Mouse (Mus musculus): ENCODE results near the gene Rpn2. TPM values are rescaled to one million over a fixed set of nuclear protein-coding genes. Genes with fewer than 3 reads are reported as not detected.

Rpn2 gene
- total RNA-seq (2021) = 100 to 1,000 TPM; 141 to 143 TPM

DNA sequence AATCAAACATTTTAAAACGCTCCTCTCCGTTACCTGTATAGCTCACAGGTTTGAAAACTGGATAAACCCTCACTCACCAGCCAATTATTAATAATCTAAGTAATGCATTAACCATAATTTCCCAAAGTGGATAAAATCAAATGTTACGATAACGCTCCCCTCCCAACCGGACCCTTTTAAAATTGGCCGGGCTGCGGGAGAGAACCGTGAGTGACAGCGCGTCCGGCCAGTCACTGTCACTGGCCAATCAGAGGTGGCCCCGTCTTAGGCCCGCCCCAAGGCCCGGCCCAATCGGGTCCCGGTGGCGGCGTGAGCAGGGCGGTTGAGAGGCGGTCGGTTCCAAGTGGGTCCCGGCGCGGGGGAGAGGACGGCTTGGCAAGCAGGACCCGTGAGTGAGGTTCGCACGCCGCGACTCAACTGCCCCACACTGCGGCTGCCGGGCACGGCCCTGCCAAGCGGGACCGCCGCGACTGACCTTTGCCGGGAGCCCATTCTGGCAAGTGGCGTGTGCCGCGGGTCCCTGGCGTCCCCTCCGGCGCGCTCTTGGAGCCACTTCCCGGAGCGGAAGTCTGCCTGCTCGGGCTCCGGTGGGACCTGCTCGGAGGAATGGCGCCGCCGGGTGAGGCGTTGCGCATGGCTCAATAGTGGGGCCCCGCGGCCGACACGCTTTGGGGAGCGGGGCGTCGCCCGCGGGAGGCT lies at the start of gene Rpn2:
TSS of gene Rpn2 (plus strand) at position 301 of the 699 bp plus-strand sequence.
- DNase-seq (ENCODE audit: extremely low spot score in 1 of 2, low spot score in 2 of 2) = peak; percentile 95 to 98
- intact Hi-C loops (cut with DNase I) = no loop called here

DNA sequence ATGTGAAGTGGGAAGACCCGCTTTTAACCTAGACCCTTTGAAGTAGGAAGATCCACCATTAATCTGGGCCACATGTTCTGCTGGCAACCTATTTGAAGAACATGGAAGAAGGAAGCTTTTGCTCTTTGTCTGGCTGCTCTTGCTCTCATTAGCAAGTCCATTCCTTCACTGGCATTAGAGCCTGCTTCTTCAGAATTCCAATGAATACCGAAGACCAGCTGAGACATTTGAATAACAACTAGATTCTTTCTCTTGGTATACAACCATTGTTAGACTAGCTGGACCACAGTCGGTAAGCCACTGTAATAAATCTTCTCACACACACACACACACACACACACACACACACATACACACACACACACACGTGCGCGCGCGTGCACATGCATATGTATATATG lies 42.9 kb upstream of the Rpn2 start:
- intact Hi-C loops (cut with DNase I) = no loop called here
- no peak for DNase-seq (ENCODE audit: extremely low spot score in 1 of 2, low spot score in 2 of 2)

DNA sequence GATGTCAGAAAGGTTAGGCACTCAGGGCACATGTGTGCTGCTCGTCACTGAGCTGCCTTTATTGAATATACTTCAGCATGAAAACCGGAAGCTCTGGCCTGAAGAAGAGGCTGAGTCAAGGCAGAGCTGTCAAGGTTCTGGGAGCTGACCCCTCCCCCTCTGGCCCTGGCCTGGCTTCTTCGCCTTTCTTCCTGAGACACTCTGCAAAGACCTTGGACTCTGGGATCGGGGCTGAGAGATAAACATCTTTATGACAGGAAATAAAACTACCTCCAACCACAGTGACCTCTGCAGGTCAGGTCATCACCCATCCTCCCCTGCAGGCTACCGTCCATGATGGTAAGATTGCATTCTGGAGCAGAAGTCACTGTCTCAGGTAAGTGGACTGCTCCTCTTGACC lies 33.8 kb upstream of the Rpn2 start:
- no peak for DNase-seq (ENCODE audit: extremely low spot score in 1 of 2, low spot score in 2 of 2)
- intact Hi-C loops (cut with DNase I) = no loop called here

DNA sequence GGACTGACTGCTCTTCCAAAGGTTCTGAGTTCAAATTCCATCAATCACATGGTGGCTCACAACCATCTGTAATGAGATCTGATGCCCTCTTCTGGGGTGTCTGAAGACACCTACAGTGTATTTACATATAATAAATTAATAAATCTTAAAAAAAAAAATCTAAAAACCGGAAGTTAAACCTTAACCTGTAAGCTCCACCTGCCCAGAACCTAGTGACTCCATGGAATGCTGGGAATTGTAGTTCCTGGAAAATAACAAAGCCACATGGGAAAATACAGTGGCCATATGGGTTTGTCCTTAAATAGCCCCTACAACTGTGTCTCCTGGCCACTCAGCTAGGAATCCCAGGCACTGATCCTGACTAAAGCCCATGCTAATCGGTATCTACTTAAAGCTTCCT lies 33.2 kb upstream of the Rpn2 start:
- no peak for DNase-seq (ENCODE audit: extremely low spot score in 1 of 2, low spot score in 2 of 2)
- intact Hi-C loops (cut with DNase I) = no loop called here

DNA sequence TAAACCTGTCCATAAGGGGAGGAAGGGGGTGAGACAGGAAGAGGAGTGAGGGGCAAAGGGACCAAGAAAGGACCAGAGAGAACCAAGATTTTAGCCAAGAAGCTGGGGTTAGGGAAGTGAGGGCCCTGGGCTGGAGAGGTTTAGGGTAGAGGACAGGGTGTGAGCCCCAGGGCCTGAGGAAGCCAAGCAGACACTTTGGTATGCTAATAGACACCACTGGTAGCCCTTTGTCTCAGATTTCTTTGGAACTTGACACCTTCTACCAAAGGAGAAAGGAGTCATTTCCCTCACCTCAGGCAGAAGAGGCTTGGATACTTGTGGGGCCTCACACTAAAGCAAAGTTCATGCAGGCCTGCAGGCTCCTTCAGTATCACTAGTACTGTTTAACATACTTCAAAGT lies 30.7 kb upstream of the Rpn2 start:
- no peak for DNase-seq (ENCODE audit: extremely low spot score in 1 of 2, low spot score in 2 of 2)
- intact Hi-C loops (cut with DNase I) = no loop called here

DNA sequence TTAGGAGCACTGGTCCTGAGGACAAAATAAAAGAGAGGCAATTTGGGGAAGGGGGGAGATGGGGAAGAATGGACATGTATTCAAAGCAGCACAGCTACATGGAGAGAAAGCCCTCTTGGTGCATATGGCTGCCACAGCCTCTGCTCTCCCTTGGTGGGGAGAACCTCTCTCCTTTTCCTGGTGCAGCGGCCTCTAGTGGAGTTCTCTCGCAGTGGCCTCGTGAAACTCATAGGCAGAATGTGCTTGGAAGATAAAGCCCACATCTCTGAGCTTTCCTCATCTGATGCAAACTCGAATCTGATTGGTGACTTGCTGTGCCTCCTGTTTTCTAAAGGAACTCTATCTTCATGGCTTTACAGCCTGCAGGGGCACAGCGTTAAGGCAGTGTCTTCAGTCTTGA lies 19.1 kb upstream of the Rpn2 start:
- intact Hi-C loops (cut with DNase I) = loop anchor here (5.0 kb wide), 2 partner anchors 57 to 132 kb away; partner anchors contain the start of gene Rbl1
- DNase-seq (ENCODE audit: extremely low spot score in 1 of 2, low spot score in 2 of 2) = peak; percentile 57 to 73

DNA sequence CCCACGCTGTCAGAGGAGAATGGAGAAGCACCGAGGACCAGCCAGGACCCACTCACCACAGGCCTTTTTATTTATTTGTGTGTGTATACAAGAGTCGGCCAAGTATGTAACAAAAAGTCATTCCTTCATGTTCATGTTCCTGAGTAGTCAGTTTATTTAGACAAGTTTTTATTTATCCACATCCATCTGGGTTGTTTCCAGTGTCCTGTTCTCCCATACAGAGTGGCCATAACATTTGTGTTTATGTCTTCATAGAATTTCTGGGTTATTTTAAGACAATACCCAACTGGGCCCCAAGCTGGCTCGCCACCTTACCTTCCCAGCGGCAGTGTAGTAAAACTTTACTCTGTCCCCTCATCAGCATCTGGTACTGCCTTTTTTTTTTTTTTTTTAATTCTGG lies 16.9 kb upstream of the Rpn2 start:
- intact Hi-C loops (cut with DNase I) = loop anchor here (5.0 kb wide), 1 partner anchor 60 kb away; the partner anchor contains the start of gene Rbl1
- no peak for DNase-seq (ENCODE audit: extremely low spot score in 1 of 2, low spot score in 2 of 2)

DNA sequence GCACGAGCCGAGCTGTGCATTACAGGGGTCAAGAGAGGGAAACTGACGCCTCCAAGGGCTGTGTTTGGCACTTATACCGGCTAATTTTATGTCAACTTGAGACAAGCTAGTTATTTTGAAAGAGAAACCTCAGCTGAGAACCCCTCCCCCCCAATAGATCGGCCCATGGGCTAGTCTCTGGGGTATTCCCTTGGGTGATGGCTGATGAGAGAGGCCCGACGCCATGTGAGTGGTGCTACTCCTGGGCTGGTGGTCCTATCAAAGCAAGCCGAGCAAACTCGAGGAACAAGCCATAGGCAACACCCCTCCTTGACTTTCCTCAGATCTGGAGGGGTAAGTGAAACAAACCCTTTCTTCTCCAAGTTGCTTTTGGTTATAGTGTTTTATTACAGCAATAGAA lies 16.3 kb upstream of the Rpn2 start:
- no peak for DNase-seq (ENCODE audit: extremely low spot score in 1 of 2, low spot score in 2 of 2)
- intact Hi-C loops (cut with DNase I) = loop anchor here (5.0 kb wide), 1 partner anchor 60 kb away; the partner anchor contains the start of gene Rbl1

DNA sequence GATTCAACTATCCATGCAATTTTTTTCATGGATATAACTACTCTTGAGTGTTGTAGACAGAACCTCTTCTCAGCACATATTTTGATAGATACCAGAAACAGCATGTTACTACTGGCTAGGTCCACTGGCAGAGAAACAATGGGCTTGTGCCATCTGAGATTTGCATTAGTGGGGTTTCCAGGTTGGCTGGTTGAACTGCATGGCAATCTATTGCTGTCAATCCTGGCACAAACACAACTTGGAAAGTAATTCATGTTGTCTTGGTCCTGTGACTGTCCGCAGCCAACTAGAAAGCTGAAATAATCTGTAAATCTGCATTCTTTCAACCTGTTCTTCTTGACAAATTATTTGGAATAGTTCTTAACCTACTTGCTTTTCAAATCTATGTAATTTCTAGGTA lies 15.7 kb upstream of the Rpn2 start:
- DNase-seq (ENCODE audit: extremely low spot score in 1 of 2, low spot score in 2 of 2) = no peak

DNA sequence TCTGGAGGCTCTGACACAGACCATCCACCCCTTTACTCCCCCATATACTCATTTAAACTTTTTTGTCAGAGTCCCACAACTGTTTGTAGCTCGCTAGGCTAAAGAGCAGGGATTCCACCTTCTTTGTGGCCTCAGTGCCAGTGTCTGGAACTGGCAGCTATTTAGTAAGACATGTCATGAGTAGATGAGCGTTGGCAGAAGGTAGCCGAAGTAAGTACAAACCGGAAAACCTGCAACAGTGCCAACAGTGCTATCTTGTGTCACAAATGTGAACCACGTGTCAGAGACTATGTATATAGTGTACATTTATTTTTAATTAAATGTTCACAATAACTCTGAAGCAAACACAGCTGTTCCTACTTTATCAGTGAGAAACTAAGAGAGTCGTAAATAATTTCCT lies 15.0 kb upstream of the Rpn2 start:
- no peak for DNase-seq (ENCODE audit: extremely low spot score in 1 of 2, low spot score in 2 of 2)
- intact Hi-C loops (cut with DNase I) = loop anchor here (5.0 kb wide), 1 partner anchor 62 kb away; the partner anchor contains the start of gene Rbl1

More for the DNA sequence above, 15.7 kb upstream of the Rpn2 start:
- intact Hi-C loops (cut with DNase I) = loop anchor here (5.0 kb wide), 1 partner anchor 61 kb away; the partner anchor contains the start of gene Rbl1

DNA sequence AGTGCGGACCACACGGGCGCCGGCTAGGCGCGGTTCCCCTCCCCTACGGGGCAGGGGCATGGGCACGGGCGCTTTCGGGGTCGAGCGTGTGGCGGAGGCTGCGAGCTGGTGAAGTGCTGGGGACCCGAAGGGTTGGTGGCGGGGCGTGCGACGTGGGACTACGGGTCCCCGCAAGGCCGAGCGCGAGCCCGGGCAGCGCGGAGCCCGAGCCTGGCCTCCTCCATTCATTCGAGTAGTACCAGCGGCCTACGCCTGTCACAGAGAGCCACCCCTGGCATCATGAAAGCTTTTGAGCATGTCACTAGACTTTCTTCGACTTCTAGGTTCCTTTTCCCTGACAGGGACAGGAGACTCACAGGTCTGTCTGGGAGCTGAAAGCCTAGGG lies 591 bp downstream of the Rpn2 start, which contains the start of gene Mroh8:
TSS of gene Mroh8 (minus strand) at position 134 of the 385 bp plus-strand sequence.
- intact Hi-C loops (cut with DNase I) = no loop called here
- DNase-seq (ENCODE audit: extremely low spot score in 1 of 2, low spot score in 2 of 2) = peak; percentile 20 to 77

DNA sequence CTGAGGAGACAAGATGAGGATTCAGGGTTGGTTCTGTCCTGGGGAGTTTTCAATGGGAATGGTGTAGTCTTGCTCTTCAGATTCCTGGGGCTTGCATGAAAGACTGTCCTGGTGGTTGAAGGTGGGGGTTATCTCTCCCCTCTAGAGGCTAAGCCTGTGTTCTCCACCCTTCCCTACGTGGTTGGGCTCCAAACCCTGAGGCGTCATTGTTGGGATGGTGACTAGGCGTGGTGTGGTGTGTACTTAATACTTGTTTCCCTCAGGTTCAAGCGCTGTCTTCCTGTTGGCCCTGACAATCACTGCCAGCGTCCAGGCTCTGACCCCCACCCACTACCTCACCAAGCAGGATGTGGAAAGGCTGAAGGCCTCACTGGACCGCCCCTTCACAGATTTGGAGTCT lies 4.5 kb downstream of the Rpn2 start:
- no peak for DNase-seq (ENCODE audit: extremely low spot score in 1 of 2, low spot score in 2 of 2)
- intact Hi-C loops (cut with DNase I) = no loop called here

DNA sequence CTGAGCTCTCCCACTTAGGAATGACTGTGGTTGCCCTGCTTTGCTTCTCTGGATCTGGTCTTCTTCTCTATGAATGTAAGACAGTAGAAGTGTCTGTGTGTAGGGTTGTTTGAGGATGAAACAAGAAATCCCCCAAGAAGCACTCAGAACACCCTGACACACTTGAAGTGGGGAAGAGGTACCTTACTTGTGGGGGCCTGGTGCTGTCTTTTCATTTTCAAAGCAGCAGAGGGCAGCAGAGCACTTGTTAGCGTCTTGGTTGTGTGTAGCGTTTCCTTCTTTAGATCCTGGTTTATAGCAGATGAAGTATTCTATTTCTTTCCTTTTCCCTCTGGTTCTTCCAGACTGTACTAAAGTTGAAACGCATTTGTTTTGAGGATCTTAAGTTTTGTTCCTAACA lies 8.7 kb downstream of the Rpn2 start:
- intact Hi-C loops (cut with DNase I) = loop anchor here (5.0 kb wide), 1 partner anchor 170 kb away; no protein-coding TSS in a partner anchor
- DNase-seq (ENCODE audit: extremely low spot score in 1 of 2, low spot score in 2 of 2) = peak in 1 of 2 experiments; percentile 61

DNA sequence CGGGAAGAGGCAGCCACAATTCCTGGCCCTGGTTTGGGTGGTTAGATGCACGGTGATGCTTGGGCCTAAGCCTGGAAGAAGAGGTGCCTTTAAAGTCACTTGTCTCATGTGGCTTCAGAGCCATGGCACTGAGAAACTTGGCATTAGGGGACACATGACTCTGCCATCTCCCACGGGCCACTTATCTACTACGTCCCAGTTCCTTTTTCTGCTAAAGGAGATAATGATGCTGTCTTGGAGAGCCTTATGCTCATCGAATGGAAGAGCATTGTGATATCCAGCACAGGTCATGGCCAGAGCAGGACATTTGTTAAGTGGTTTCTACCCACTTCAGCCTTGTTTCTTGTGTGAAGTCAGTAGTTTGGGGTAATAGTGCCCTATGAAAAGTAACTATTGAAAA lies 10.2 kb downstream of the Rpn2 start:
- intact Hi-C loops (cut with DNase I) = loop anchor here (5.0 kb wide), 1 partner anchor 168 kb away; no protein-coding TSS in a partner anchor
- DNase-seq (ENCODE audit: extremely low spot score in 1 of 2, low spot score in 2 of 2) = no peak

DNA sequence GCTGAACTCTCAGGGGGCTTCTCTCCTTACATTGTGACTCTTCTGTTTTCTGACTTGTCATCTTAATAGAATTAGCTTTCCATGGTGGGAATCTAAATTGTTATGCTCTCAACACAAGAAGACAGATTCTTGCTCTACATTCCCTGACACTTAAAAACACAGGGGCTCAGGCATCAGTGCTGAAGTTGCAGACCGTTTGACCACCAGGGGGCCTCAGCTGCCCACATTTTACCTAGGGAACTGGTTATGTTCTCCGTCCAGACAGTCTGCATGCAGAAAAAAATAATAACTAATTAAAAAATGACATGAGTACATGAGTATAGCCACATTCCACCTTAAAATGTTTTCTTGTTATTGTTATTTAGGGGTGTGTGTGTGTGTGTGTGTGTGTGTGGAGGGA lies 13.3 kb downstream of the Rpn2 start:
- DNase-seq (ENCODE audit: extremely low spot score in 1 of 2, low spot score in 2 of 2) = peak; percentile 65 to 83
- intact Hi-C loops (cut with DNase I) = loop anchor here (5.0 kb wide), 2 partner anchors 45 to 280 kb away; partner anchors contain the start of gene Blcap

DNA sequence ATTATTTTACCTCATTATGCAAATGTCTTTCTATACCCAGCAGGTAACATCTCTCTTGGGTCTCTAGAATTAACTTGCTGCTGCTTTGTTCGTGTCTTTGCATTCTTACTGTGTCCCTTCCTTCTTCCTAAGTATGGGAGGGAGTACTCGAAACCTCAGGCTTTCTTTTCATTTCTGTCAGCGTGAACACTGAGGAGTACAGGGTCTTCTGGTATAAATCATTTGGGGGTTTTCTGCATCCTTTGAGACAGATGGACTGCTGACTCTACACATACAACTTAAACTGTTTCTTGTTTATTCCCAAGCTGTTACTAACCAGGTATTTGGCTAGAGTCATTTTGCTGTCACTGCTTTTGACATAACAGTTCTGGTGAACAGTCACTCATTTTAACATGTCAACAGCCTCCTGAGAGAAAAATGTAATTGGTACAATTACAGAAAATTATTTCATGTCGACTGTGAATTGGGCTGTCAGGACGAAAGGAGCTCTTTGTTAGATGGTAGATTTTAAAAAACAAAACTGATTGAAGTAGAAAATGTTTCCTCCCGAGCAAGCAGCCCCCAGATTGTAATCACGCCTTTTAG lies 17.4 kb downstream of the Rpn2 start:
- intact Hi-C loops (cut with DNase I) = no loop called here
- DNase-seq (ENCODE audit: extremely low spot score in 1 of 2, low spot score in 2 of 2) = no peak

DNA sequence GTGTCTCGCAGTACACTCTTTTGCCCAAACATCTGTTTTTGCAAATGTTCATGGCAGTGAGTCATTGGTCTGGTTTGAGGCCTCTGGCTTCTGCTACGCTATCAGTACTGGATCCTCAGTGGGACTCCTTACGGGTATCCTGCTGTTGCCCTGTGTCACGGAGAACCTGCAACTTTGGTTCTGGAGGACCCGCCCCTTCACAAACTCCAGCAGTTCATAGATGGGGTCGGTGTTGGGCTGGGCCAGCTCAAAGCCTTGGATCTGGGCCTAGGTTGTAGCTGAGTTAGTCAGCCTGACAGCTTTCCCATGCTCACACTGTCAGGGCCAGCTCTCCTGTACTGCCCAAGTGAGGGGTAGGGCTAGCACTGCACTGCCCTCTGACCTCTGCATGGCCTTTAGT lies 21.2 kb downstream of the Rpn2 start:
- DNase-seq (ENCODE audit: extremely low spot score in 1 of 2, low spot score in 2 of 2) = no peak
- intact Hi-C loops (cut with DNase I) = no loop called here

DNA sequence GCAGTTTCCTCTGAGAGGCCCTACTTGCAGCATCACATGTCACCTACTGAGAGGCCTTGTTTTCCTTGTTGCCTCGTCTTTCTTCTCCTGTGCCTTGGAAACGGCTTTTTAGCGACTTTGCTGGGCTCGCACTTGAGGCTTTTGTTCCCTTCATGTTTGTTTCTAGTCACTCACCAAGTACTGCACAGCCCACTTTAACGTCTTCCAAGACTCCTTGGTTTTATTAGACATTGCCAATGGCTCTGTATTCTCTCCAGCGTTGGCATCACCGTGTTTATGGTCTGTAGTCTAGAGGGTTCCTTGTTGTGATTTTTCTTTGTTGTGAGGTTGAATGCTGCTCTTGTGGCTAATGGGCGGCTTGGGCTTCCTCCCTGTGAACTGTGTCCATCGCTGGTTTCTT lies 24.3 kb downstream of the Rpn2 start:
- peak in 1 of 2 experiments; percentile 46 for DNase-seq (ENCODE audit: extremely low spot score in 1 of 2, low spot score in 2 of 2)
- intact Hi-C loops (cut with DNase I) = no loop called here

DNA sequence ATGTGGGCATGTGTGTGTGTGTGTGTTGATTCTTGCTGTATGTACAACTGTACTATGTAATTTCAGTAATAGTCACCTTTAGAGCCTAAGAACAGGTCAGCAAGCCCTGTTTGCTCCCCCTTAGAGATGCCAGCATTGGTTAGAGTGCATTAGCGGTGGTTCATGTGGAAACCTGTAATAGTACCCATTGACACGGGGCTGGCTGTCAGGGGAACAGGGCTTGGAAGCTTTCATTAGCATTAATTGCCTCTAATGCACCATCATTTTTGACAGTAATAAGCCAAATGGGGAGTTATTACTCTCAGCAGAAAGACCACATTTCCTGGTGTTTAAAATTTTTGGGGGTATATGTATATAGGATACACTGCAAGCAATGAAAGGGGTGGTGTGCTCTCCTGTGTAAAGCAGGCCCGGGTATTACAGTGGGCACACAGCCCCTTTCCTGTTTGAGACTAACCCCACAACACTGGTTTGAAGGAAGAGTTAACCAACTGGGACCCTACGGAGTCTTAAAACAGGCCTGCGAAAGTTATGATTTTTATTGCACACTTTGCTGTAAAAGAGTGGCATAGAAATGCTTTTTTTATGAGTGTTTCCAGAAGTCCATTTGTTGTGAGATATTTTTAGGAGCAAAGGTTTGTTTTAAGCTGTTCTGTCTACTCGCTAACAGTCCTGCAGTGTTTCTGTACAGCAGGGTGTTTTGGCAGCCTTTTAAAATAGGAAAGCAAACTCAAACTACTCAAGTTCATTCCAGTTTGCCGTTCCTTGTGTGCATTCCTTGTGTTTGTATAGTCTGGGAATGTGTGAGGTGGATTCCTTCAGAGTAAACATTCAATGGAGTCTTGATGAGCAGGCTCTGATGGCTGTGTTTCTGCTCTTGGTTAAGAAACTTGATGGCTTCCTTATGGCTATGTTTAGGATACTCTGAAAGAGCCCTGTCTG lies 27.5 kb downstream of the Rpn2 start:
- intact Hi-C loops (cut with DNase I) = no loop called here
- no peak for DNase-seq (ENCODE audit: extremely low spot score in 1 of 2, low spot score in 2 of 2)

Data from left cerebral cortex, postnatal 10 days (tissue).